Mouse (Mus musculus) urinary bladder, postnatal 0 days (tissue): ENCODE results near the gene Nus1. TPM values are rescaled to one million over a fixed set of nuclear protein-coding genes. Genes with fewer than 3 reads are reported as not detected.

ENCODE experiments used
- polyA plus RNA-seq: library from polyadenylated mRNA; unstranded; fragments of >200 nt; fragmentation: Nextera tagmentation; extraction: Ambion mirVana; gene quantifications from 2 replicates; pipeline ENCODE4 v1.2.1, GENCODE M21; 2015

Gene Nus1
- polyA plus RNA-seq, result 9.2 and 10.4 TPM in 2 replicates

GRCm38 (mm10) chr10:52417299-52417997, at the start of gene Nus1:
Gene Nus1, plus strand, starts transcription at chr10:52417547.

GRCm38 (mm10) chr10:52381845-52382591, 35.3 kb upstream of the Nus1 start, which contains the start of gene Gopc:
Gene Gopc, minus strand, starts transcription at chr10:52382124.

GRCm38 (mm10) chr10:52388922-52389430, 28.4 kb upstream of the Nus1 start, which contains the start of gene Nepn:
Gene Nepn, plus strand, starts transcription at chr10:52388972.

Other genes with a start within 250 kb of the Nus1 start
- gene Ros1, start 222.3 kb upstream of the Nus1 start, polyA plus RNA-seq, result not detected in 2 replicates
- 5.8 and 6.7 TPM in 2 replicates for gene Dcbld1, start 183.9 kb upstream of the Nus1 start, polyA plus RNA-seq
- gene Gm26741, start 58.8 kb upstream of the Nus1 start, polyA plus RNA-seq, result not detected in 2 replicates
- 12.9 and 14.5 TPM in 2 replicates for gene Gopc, start 35.4 kb upstream of the Nus1 start, polyA plus RNA-seq
- gene Nepn, start 28.6 kb upstream of the Nus1 start, polyA plus RNA-seq, result not detected in 2 replicates